Mouse (Mus musculus) inflammation-experienced regulatory T-cells, adult 16 weeks (primary cell): ENCODE measurements around the gene Bcl7b. TPM values are rescaled to one million over a fixed set of nuclear protein-coding genes. Genes with fewer than 3 reads are reported as not detected.

Experiments
- polyA plus RNA-seq: library from polyadenylated mRNA; unstranded; fragments of 100-300 nt; shearing (Covaris generic); gene quantifications from one replicate; pipeline ENCODE4 v1.2.1, GENCODE M21; 2017

Gene Bcl7b
- polyA plus RNA-seq: 87.7 TPM

GRCm38 (mm10) chr5:135168063-135169062 is at the start of gene Bcl7b:
Gene Bcl7b (plus strand): TSS chr5:135168283.

GRCm38 (mm10) chr5:135149053-135149819 is 18.8 kb upstream of the Bcl7b start, which contains the start of gene Tbl2:
Gene Tbl2 (plus strand): TSS chr5:135149657.

DNA sequence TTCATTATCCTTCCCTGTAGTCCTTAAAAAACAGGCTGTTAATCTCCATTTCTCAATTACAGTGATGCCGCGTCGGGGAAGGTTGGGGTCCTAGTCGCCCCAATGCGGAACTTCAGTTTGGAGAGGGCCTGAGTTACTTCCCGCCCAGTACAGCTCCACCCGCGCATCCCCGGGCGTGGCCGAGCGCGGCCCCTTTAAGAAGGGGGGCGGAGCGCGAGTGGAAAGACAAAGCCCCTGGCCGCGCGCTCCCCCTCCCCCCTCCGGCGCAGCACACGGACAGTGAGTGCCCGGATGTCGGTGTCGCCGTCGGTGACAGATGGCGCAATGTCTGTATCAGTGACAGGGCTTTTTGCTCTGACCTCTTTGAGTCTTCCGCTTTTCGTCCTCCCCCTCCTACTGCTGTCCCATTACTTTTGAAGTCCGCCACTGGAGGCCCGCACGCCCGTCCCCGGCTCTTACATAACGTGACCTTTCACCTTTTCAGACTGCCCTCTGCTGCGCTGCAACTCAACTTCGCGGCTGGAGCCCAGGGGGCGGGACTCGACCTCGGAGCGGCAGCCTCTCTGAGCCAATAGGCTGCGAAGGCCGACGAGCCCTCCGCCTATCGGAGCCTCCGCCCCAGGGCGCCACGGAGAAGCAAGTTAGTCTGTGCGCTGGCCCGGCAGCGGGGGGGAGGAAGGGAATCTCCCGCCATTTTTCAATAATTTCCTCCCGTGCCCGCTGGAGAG is 18.7 kb downstream of the Bcl7b start, which contains the start of gene Baz1b:
Gene Baz1b (plus strand): TSS at position 644 of the 728 bp plus-strand sequence.

Other genes with a start within 250 kb of the Bcl7b start
- gene Mettl27, start 235.9 kb upstream of the Bcl7b start, polyA plus RNA-seq: 10.1 TPM
- not detected for gene Cldn4, start 221.3 kb upstream of the Bcl7b start, polyA plus RNA-seq
- not detected for gene Cldn3, start 182.1 kb upstream of the Bcl7b start, polyA plus RNA-seq
- gene Abhd11, start 159.1 kb upstream of the Bcl7b start, polyA plus RNA-seq: 73.7 TPM
- 16.7 TPM for gene Stx1a, start 144.8 kb upstream of the Bcl7b start, polyA plus RNA-seq
- gene Dnajc30, start 104.1 kb upstream of the Bcl7b start, polyA plus RNA-seq: 24.3 TPM
- 114 TPM for gene Bud23, start 103.3 kb upstream of the Bcl7b start, polyA plus RNA-seq
- not detected for gene Vps37d, start 90.0 kb upstream of the Bcl7b start, polyA plus RNA-seq
- gene Mlxipl, start 78.4 kb upstream of the Bcl7b start, polyA plus RNA-seq: 0.32 TPM
- 22.6 TPM for gene Tbl2, start 18.6 kb upstream of the Bcl7b start, polyA plus RNA-seq
- 19.5 TPM for gene Baz1b, start 19.0 kb downstream of the Bcl7b start, polyA plus RNA-seq
- gene Fzd9, start 82.9 kb downstream of the Bcl7b start, polyA plus RNA-seq: not detected
- not detected for gene Fkbp6, start 181.8 kb downstream of the Bcl7b start, polyA plus RNA-seq
- gene Trim50, start 185.0 kb downstream of the Bcl7b start, polyA plus RNA-seq: not detected
- 58.8 TPM for gene Nsun5, start 201.7 kb downstream of the Bcl7b start, polyA plus RNA-seq
- gene Pom121, start 226.3 kb downstream of the Bcl7b start, polyA plus RNA-seq: 3.6 TPM